Mouse (Mus musculus) heart, postnatal 0 days (tissue): ENCODE results near the gene Esam. TPM values are rescaled to one million over a fixed set of nuclear protein-coding genes. Genes with fewer than 3 reads are reported as not detected.

Experiments
- ATAC-seq: fragments of 200-750 bp; cut with Nextera tagmentation; 2 replicates; pipeline ENCODE4 v1.8.0; 2017; ENCODE audit warnings: low read depth, moderate number of reproducible peaks, moderate library complexity; ENCODE audit not compliant: insufficient read depth
- DNase-seq: peaks from one replicate; pipeline ENCODE4 v3.0.0-alpha.2; 2016; ENCODE audit warnings: low spot score
- H3K27ac ChIP-seq: fragments of 300-500 bp; sonication (generic); 2 replicates; pipeline ENCODE4 v1.5.1; 2014; ENCODE audit warnings: low read depth, mild to moderate bottlenecking
- H3K27me3 ChIP-seq: fragments of 300-500 bp; sonication (generic); 2 replicates; pipeline ENCODE4 v1.6.1; 2014; ENCODE audit warnings: low read length, mixed read lengths; ENCODE audit not compliant: control insufficient read depth, insufficient read depth
- H3K36me3 ChIP-seq: fragments of 300-500 bp; sonication (generic); replicated peaks from 2 replicates; pipeline ENCODE4 v1.6.1; 2014; ENCODE audit warnings: low read length, mixed read lengths; ENCODE audit not compliant: control insufficient read depth, insufficient read depth
- H3K4me1 ChIP-seq: fragments of 300-500 bp; sonication (generic); 2 replicates; pipeline ENCODE4 v1.6.1; 2014; ENCODE audit warnings: antibody characterized with exemption; ENCODE audit not compliant: control insufficient read depth, insufficient read depth
- H3K4me2 ChIP-seq: fragments of 300-500 bp; sonication (generic); 2 replicates; pipeline ENCODE4 v1.6.1; 2014; ENCODE audit warnings: low read depth, mild to moderate bottlenecking, low read length, moderate library complexity
- H3K4me3 ChIP-seq: fragments of 300-500 bp; sonication (generic); 2 replicates; pipeline ENCODE4 v1.5.1; 2014; ENCODE audit warnings: low read depth, low read length
- H3K9ac ChIP-seq: fragments of 300-500 bp; sonication (generic); replicated peaks from 2 replicates; pipeline ENCODE4 v1.6.1; 2014; ENCODE audit warnings: low read depth, low read length, mixed read lengths
- H3K9me3 ChIP-seq: fragments of 300-500 bp; sonication (generic); replicated peaks from 2 replicates; pipeline ENCODE4 v1.6.1; 2016; ENCODE audit warnings: low read length; ENCODE audit not compliant: control insufficient read depth
- CTCF ChIP-seq: IDR thresholded peaks from 2 replicates; pipeline ENCODE4 v1.5.1; 2016; ENCODE audit warnings: antibody characterized with exemption, control low read depth, low read depth
- EP300 ChIP-seq: IDR thresholded peaks from 2 replicates; pipeline ENCODE4 v1.6.1; 2016; ENCODE audit warnings: antibody characterized with exemption, low read depth
- WGBS: fragments of 180-500 bp; shearing (Covaris S2); extraction: QIAGEN DNeasy Blood & Tissue Kit; methylation state at CpG from one replicate; pipeline ENCODE4 v1.1.7; 2014; 5-methylcytosine and 5-hydroxymethylcytosine counted together
- polyA plus RNA-seq: library from polyadenylated mRNA; unstranded; fragments of >200 nt; fragmentation: Nextera tagmentation; extraction: Ambion mirVana; gene quantifications from 2 replicates; pipeline ENCODE4 v1.2.1, GENCODE M21; 2015
- total RNA-seq: library from RNA; depleted of rRNA; stranded (reverse); fragments of >200 nt; gene quantifications from 2 replicates; pipeline ENCODE4 v1.2.3, GENCODE M21; 2014; ENCODE audit warnings: low replicate concordance

Gene Esam
- total and polyA plus RNA-seq, 2 experiments from 2014 or later = 83.4 to 117 TPM

GRCm38 (mm10) chr9:37526443-37527395 is 1.2 kb upstream of the Esam start:
- Histone ChIP-seq H3K4me1 (no peaks in the 10 kb centered on the region), H3K9me3 (no peaks in the 10 kb centered on the region), H3K9ac (peak overlapping the region; percentile 65), H3K36me3 (peaks cover 10% of the 10 kb centered on the region), H3K27ac (peak overlapping the region; percentile 91), H3K4me3 (peak overlapping the region; percentile 47), H3K27me3 (peaks cover 15% of the 10 kb centered on the region; the same call in 1 of the 2 replicates), H3K4me2 (peak overlapping the region; percentile 74)
- DNase-seq = no peak
- no peak for TF ChIP-seq EP300
- peak; percentile 18 for TF ChIP-seq CTCF
- WGBS = 26% methylated on average over 21 of the region's 21 CpGs
- ATAC-seq = no peak

- Histone ChIP-seq H3K9ac (peak overlapping the region; percentile 65), H3K27ac (peak overlapping the region; percentile 91), H3K9me3 (no peaks in the 10 kb centered on the region), H3K27me3 (peaks cover 15% of the 10 kb centered on the region; the same call in 1 of the 2 replicates), H3K4me3 (peak overlapping the region; percentile 47), H3K4me2 (peak overlapping the region; percentile 74), H3K4me1 (no peaks in the 10 kb centered on the region), H3K36me3 (peaks cover 2% of the 10 kb centered on the region; the same call in 1 of the 2 replicates)
- ATAC-seq (no peak), DNase-seq (peak; percentile 39)
- 37% methylated on average over 9 of the region's 9 CpGs for WGBS
- TF ChIP-seq CTCF (no peak), EP300 (peak; percentile 94)
These were observed 520 bp downstream of the Esam start for GRCm38 (mm10) chr9:37528225-37528970.

GRCm38 (mm10) chr9:37530031-37530887 is 2.4 kb downstream of the Esam start:
- peak; percentile 74 for ATAC-seq
- peak; percentile 76 for DNase-seq
- peak overlapping the region; percentile 47 for H3K4me3 ChIP-seq
- peak overlapping the region; percentile 65 for H3K9ac ChIP-seq
- no peaks in the 10 kb centered on the region for H3K4me1 ChIP-seq
- H3K27ac ChIP-seq = peak overlapping the region; percentile 91
- H3K27me3 ChIP-seq = peaks cover 15% of the 10 kb centered on the region; the same call in 1 of the 2 replicates
- peak overlapping the region; percentile 74 for H3K4me2 ChIP-seq
- 2% methylated on average over 32 of the region's 32 CpGs for WGBS
- H3K36me3 ChIP-seq = 0 out of 2 replicates have a peak, but pooled peaks cover 3% of the 10 kb centered on the region
- TF ChIP-seq CTCF (peak; percentile 33; the same call in 1 of the 2 replicates), EP300 (peak; percentile 96)
- H3K9me3 ChIP-seq = no peaks in the 10 kb centered on the region

GRCm38 (mm10) chr9:37530888-37531705 is 3.2 kb downstream of the Esam start:
- WGBS = 4% methylated on average over 31 of the region's 31 CpGs
- peak; percentile 68 for ATAC-seq

More at GRCm38 (mm10) chr9:37530888-37531705, 3.2 kb downstream of the Esam start:
- peak overlapping the region; percentile 74 for H3K4me2 ChIP-seq
- H3K4me1 ChIP-seq = no peaks in the 10 kb centered on the region
- no peaks in the 10 kb centered on the region for H3K9me3 ChIP-seq
- peaks cover 15% of the 10 kb centered on the region; the same call in 1 of the 2 replicates for H3K27me3 ChIP-seq
- TF ChIP-seq EP300 (no peak), CTCF (peak; percentile 47)
- H3K4me3 ChIP-seq = peak overlapping the region; percentile 47
- H3K9ac ChIP-seq = peak overlapping the region; percentile 49
- peak; percentile 73 for DNase-seq
- 0 out of 2 replicates have a peak, but pooled peaks cover 3% of the 10 kb centered on the region for H3K36me3 ChIP-seq
- H3K27ac ChIP-seq = peak overlapping the region; percentile 91
